Mouse (Mus musculus) heart, postnatal 0 days (tissue): Measurements from ENCODE around the gene Plekha8. TPM values are rescaled to one million over a fixed set of nuclear protein-coding genes. Genes with fewer than 3 reads are reported as not detected.

Experiments
- ATAC-seq: fragments of 200-750 bp; cut with Nextera tagmentation; 2 replicates; pipeline ENCODE4 v1.8.0; 2017; ENCODE audit warnings: low read depth, moderate number of reproducible peaks, moderate library complexity; ENCODE audit not compliant: insufficient read depth
- DNase-seq: peaks from one replicate; pipeline ENCODE4 v3.0.0-alpha.2; 2016; ENCODE audit warnings: low spot score
- H3K27ac ChIP-seq: fragments of 300-500 bp; sonication (generic); 2 replicates; pipeline ENCODE4 v1.5.1; 2014; ENCODE audit warnings: low read depth, mild to moderate bottlenecking
- H3K27me3 ChIP-seq: fragments of 300-500 bp; sonication (generic); 2 replicates; pipeline ENCODE4 v1.6.1; 2014; ENCODE audit warnings: low read length, mixed read lengths; ENCODE audit not compliant: control insufficient read depth, insufficient read depth
- H3K36me3 ChIP-seq: fragments of 300-500 bp; sonication (generic); replicated peaks from 2 replicates; pipeline ENCODE4 v1.6.1; 2014; ENCODE audit warnings: low read length, mixed read lengths; ENCODE audit not compliant: control insufficient read depth, insufficient read depth
- H3K4me1 ChIP-seq: fragments of 300-500 bp; sonication (generic); 2 replicates; pipeline ENCODE4 v1.6.1; 2014; ENCODE audit warnings: antibody characterized with exemption; ENCODE audit not compliant: control insufficient read depth, insufficient read depth
- H3K4me2 ChIP-seq: fragments of 300-500 bp; sonication (generic); 2 replicates; pipeline ENCODE4 v1.6.1; 2014; ENCODE audit warnings: low read depth, mild to moderate bottlenecking, low read length, moderate library complexity
- H3K4me3 ChIP-seq: fragments of 300-500 bp; sonication (generic); 2 replicates; pipeline ENCODE4 v1.5.1; 2014; ENCODE audit warnings: low read depth, low read length
- H3K9ac ChIP-seq: fragments of 300-500 bp; sonication (generic); replicated peaks from 2 replicates; pipeline ENCODE4 v1.6.1; 2014; ENCODE audit warnings: low read depth, low read length, mixed read lengths
- H3K9me3 ChIP-seq: fragments of 300-500 bp; sonication (generic); replicated peaks from 2 replicates; pipeline ENCODE4 v1.6.1; 2016; ENCODE audit warnings: low read length; ENCODE audit not compliant: control insufficient read depth
- CTCF ChIP-seq: IDR thresholded peaks from 2 replicates; pipeline ENCODE4 v1.5.1; 2016; ENCODE audit warnings: antibody characterized with exemption, control low read depth, low read depth
- EP300 ChIP-seq: IDR thresholded peaks from 2 replicates; pipeline ENCODE4 v1.6.1; 2016; ENCODE audit warnings: antibody characterized with exemption, low read depth
- WGBS: fragments of 180-500 bp; shearing (Covaris S2); extraction: QIAGEN DNeasy Blood & Tissue Kit; methylation state at CpG from one replicate; pipeline ENCODE4 v1.1.7; 2014; 5-methylcytosine and 5-hydroxymethylcytosine counted together
- polyA plus RNA-seq: library from polyadenylated mRNA; unstranded; fragments of >200 nt; fragmentation: Nextera tagmentation; extraction: Ambion mirVana; gene quantifications from 2 replicates; pipeline ENCODE4 v1.2.1, GENCODE M21; 2015
- total RNA-seq: library from RNA; depleted of rRNA; stranded (reverse); fragments of >200 nt; gene quantifications from 2 replicates; pipeline ENCODE4 v1.2.3, GENCODE M21; 2014; ENCODE audit warnings: low replicate concordance; rRNA removed

Gene Plekha8
- total RNA-seq = 6.3 and 10.0 TPM in 2 replicates
- polyA plus RNA-seq = 5.2 and 5.3 TPM in 2 replicates

DNA sequence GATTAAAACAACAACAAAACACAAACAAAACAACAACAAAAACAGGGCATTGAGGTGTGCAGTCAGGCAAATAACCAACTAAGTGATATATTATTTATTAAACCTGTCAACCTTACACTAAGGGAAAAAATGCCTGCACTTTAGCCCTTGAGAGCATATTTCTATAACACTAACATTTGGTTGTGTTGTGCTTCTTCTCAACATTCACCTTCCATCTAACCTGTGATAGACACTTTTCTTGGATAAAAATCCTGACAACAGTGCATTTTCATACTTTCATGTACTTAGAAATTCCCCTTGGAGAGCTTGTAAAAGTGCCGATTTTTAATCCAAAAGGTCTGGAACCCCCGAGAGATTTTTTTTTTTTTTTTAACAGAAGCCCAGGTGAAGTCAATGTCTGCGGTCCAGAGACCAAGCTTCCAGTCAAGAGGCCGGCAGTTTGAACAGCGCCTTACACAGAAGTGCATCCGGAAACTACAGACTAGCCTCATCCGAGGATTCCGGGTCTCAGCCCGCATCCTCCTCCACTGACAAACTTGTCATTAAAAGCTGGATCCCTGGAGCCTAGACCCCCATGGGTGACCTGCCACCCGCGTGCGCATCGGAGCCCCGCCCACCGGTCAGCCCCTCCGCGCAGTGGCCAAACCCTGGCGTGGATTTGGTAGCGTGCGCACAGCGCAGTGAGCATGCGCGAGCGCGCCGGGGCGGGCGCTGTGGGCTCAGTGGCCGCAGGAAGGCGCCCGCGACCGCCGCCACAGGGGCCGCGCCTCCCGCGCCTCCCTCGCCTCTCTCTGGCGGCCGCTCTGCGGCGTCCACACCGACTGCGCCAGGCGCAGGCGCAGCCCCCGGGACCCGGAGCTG lies at the start of gene Plekha8:
TSS of gene Plekha8 (plus strand) at position 643 of the 861 bp plus-strand sequence.
- H3K4me1 ChIP-seq = peaks cover 18% of the 10 kb centered on the region
- H3K36me3 ChIP-seq = no peaks in the 10 kb centered on the region
- peak; percentile 93 for ATAC-seq
- under 1% methylated on average over 43 of the region's 49 CpGs for WGBS
- peak within 1 kb of the TSS; percentile 67 for H3K9ac ChIP-seq
- peak within 1 kb of the TSS; percentile 87 for H3K4me2 ChIP-seq
- peak within 1 kb of the TSS; percentile 69 for H3K4me3 ChIP-seq
- peak; percentile 88 for DNase-seq
- peak within 1 kb of the TSS; percentile 67 for H3K27ac ChIP-seq
- H3K27me3 ChIP-seq = no peaks in the 10 kb centered on the region
- TF ChIP-seq CTCF (no peak), EP300 (no peak)
- no peaks in the 10 kb centered on the region for H3K9me3 ChIP-seq

DNA sequence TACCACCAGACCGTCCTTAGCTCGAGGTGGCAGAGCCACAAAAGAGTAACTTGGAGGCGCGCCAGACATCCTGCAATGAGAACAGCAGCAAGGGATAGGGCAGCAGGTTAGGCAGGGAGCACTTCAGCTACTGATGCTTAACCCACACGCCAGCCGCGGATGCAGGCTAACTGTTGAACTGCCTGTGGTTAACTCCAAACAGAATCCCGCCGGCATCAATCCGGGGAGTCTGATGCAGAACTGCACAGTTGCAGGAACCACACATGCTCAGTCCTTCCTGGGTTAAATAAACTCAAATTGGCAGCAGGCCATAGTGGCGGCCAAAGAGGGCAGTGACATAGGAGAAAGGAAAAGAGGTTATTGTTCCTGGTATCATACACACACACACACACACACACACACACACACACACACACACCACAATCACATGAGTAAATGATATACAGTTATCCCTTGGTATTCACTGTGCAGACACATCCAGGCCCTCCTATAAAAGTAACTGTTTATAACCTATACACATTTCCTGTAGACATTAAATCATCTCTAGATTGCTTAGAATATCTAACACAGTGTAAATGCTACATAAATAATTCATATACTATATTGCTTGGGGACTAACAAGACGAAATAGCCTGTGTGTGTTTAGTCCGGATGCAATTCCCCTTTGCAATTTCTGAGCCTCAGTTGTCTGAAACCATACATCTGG lies 46.4 kb upstream of the Plekha8 start:
- 37% methylated on average over 13 of the region's 13 CpGs for WGBS
- ATAC-seq (no peak), DNase-seq (no peak)
- Histone ChIP-seq H3K27me3 (no peaks in the 10 kb centered on the region), H3K27ac (no peak overlapping the region), H3K4me3 (no peak overlapping the region), H3K9ac (no peak overlapping the region), H3K36me3 (no peaks in the 10 kb centered on the region), H3K9me3 (no peaks in the 10 kb centered on the region), H3K4me1 (peaks cover 16% of the 10 kb centered on the region), H3K4me2 (no peak overlapping the region)
- TF ChIP-seq EP300 = no peak
- no peak for TF ChIP-seq CTCF

DNA sequence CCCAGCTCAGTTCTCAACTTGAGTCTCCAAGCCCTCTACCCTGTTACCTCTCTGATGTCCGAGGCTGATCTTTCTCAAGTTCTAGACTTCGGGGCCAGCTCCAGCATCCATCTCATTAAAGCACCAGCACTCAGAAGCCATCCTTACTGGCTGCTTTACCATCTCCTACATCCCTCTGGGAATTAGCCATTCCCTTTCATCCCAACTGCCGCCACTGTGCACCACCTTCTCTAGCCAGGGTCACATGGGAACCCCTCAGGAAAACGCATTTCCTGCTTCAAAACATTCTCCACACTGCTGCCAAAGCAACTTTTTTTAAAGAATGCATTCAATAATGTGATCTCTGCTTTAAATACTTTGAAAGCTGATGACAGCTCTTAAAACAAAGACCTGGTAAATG lies 45.6 kb upstream of the Plekha8 start:
- ATAC-seq = no peak
- H3K4me2 ChIP-seq = no peak overlapping the region

DNA sequence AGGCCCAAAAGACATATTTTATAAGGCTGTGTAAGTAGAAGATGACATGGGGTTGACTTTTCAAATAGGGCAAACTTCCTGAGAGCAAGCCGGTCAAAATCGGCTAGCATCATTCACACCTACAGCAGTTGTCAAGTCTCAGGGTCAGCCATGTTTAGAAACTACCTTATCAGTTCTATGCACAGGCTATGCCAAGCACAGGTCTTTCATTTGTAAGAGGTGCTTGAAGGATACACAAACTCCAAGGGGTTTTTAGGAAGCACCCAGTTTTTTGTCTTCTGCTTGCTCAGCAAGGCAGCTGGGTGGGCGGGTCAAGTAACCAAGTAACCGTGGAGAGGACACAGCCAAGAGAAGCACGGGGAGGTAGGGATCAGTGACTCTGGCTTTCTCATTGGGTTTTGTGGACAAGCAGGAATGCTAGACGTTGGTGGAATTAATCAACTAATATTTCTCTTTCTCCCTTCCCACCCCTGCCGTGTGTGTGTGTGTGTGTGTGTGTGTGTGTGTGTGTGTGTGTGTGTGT lies 44.0 kb upstream of the Plekha8 start:
- Histone ChIP-seq H3K4me1 (peaks cover 23% of the 10 kb centered on the region), H3K4me3 (no peak overlapping the region), H3K9me3 (no peaks in the 10 kb centered on the region), H3K36me3 (no peaks in the 10 kb centered on the region), H3K27ac (no peak overlapping the region), H3K9ac (no peak overlapping the region), H3K4me2 (no peak overlapping the region), H3K27me3 (no peaks in the 10 kb centered on the region)
- DNase-seq (peak; percentile 25), ATAC-seq (0 out of 2 replicates have a peak, but pooled peaks have one; percentile 24)
- WGBS = 40% methylated on average over 7 of the region's 7 CpGs
- no peak for TF ChIP-seq CTCF
- no peak for TF ChIP-seq EP300

More for the DNA sequence above, 45.6 kb upstream of the Plekha8 start:
- TF ChIP-seq CTCF (no peak), EP300 (no peak)
- DNase-seq = no peak
- no peak overlapping the region for H3K9ac ChIP-seq
- no peaks in the 10 kb centered on the region for H3K36me3 ChIP-seq
- WGBS = 70% methylated on average over 4 of the region's 4 CpGs
- H3K27ac ChIP-seq = no peak overlapping the region
- H3K9me3 ChIP-seq = no peaks in the 10 kb centered on the region
- H3K4me1 ChIP-seq = peaks cover 16% of the 10 kb centered on the region
- H3K27me3 ChIP-seq = no peaks in the 10 kb centered on the region
- H3K4me3 ChIP-seq = no peak overlapping the region

DNA sequence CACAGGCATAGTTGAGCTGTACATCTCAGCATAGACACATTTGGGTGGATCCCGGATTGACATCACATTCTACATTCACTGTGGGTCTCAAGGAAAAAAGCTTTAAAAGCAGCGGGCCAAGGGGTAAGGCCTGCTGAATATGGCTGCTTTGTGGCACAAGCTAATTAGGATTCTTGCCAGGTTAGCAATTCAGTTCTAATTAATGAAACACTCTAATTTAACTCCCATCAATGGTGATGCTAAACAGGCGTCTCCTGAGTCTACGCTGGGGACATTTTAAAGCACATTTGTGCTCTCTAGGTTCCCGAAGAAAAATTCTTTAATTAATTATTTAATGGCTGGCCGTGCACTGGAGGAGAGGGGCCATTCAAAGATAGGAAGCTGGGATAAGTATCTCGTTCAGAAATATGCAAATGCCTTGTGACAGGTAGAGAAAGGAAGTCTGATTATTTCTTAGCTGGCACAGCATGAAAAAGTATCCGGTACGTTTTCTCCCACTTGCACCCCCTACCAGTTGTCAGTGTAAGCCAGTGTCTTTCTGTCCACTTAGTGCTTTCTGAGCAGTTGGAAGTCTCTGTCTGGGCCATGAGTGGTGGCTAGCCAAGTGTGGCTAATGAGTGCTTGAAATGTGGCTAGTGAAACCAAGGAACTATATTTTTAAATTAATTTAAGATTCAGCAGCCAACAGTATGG lies 42.0 kb upstream of the Plekha8 start:
- WGBS = 81% methylated on average over 9 of the region's 9 CpGs
- Histone ChIP-seq H3K27ac (no peak overlapping the region), H3K27me3 (no peaks in the 10 kb centered on the region), H3K4me3 (no peak overlapping the region), H3K4me2 (no peak overlapping the region), H3K4me1 (peaks cover 23% of the 10 kb centered on the region), H3K9ac (no peak overlapping the region), H3K36me3 (no peaks in the 10 kb centered on the region), H3K9me3 (no peaks in the 10 kb centered on the region)
- TF ChIP-seq CTCF = no peak
- no peak for TF ChIP-seq EP300
- DNase-seq (no peak), ATAC-seq (no peak)
